Mouse (Mus musculus): ENCODE data around the gene Nup210. TPM values are rescaled to one million over a fixed set of nuclear protein-coding genes. Genes with fewer than 3 reads are reported as not detected.
A peak's percentile ranks its signal among the peaks of the same experiment; 100 is the strongest.

The Nup210 gene
- total and polyA plus RNA-seq, 2 experiments from 2014 or later: 12.5 to 52.6 TPM

DNA sequence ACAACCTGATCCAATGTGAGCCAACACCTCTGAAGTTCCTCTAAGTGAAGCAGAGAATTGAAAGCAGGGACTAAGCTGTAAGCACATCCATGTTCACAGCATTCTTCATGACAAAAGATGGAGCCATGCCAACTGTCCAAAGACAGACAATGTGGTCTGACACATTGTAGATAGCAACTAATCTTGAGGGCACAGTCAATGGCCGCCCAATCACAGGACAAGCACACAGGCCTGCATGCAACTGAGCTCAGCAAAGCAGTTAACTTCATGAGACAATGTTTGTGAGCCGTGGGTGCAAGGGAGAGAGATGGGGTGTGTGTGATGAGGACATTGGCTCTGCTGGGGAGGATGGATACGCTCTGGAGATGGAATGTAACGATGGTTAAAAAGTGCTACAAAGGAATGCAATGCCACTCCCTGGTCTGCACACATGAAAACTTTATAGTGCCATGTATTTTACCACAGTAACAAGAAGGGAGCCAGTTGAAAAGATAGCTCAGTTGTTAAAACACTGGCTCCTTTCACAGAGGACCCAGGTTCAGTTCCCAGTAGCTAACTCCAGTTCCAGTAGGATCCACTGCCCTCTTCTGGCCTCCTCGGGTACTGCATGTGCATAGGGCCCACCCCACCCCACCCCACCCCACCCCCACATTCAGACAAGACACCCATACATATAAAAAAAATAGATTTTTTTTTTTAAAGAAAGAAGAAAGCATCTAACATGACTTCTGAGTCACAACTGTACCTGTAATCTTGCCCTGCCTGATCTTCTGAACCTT is 31.3 kb downstream of the Nup210 start:
- no peaks in the 10 kb centered on the region for H3K27me3 ChIP-seq (ENCODE audit: insufficient read depth, low read length)
- no peaks in the 10 kb centered on the region for H3K9me3 ChIP-seq (ENCODE audit: low read length)
- no peak overlapping the region for H3K4me3 ChIP-seq (ENCODE audit: low read depth, low read length)
- H3K27ac ChIP-seq (ENCODE audit: low read depth, low read length): no peak overlapping the region
- peaks cover 53% of the 10 kb centered on the region for H3K36me3 ChIP-seq (ENCODE audit: insufficient read depth)
- no peaks in the 10 kb centered on the region for H3K4me1 ChIP-seq (ENCODE audit: insufficient read depth)
- no peak for DNase-seq
- H3K4me2 ChIP-seq (ENCODE audit: low read depth): no peak overlapping the region
- H3K9ac ChIP-seq: no peak overlapping the region
- ATAC-seq: no peak
- 0 out of 2 replicates have a peak, but pooled peaks have one; percentile 23 for TF ChIP-seq CTCF (IDR thresholded peaks at IDR 0.05; ENCODE audit: low read depth)
- WGBS: 84% methylated on average over 5 of the region's 5 CpGs

DNA sequence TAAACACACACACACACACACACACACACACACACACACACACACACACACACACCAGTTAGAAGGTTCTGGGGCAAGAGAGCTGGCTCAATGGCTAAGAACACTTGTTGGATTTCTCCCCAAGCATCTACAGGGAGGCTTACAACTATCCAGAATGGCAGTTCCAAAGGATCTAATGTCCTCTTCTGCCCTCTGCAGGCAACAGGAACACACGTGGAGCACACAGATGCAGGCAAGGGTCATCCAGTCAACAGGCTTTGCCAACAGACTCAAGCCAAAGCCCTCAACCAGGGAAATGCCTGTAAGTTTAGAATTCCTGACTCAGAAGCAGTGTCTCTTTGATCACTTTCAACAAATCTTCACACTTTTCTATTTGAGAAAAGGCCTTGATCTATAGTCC is 36.6 kb downstream of the Nup210 start:
- H3K36me3 ChIP-seq (ENCODE audit: insufficient read depth): peaks cover 17% of the 10 kb centered on the region; the same call in 1 of the 2 replicates
- TF ChIP-seq CTCF (IDR thresholded peaks at IDR 0.05; ENCODE audit: low read depth): peak; percentile 34; the same call in 1 of the 2 replicates
- no peak for DNase-seq

DNA sequence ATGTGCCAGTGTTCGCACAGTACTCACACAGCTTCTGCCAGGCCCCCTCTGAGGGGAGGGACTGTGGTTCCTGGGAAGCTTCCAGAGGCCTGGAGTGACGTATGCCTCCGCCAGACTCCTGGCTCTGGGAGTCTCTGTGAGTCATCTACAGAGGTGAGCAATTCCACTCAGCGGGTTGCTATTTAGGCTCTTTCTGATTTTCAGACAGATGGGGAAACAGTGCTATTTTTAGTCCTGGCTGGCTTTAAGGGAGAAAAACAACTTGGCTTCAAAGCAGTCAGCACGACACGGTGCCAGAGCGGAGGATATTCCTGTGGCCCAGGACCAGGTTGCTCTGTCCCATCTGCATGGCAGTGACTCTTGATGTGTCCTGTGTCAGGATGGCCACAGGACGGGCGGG is 40.4 kb downstream of the Nup210 start:
- Histone ChIP-seq H3K27ac (ENCODE audit: low read depth, low read length) (peak overlapping the region; percentile 37), H3K9me3 (ENCODE audit: low read length) (no peaks in the 10 kb centered on the region), H3K27me3 (ENCODE audit: insufficient read depth, low read length) (no peaks in the 10 kb centered on the region), H3K36me3 (ENCODE audit: insufficient read depth) (peaks cover 18% of the 10 kb centered on the region; the same call in 1 of the 2 replicates), H3K9ac (no peak overlapping the region), H3K4me1 (ENCODE audit: insufficient read depth) (no peaks in the 10 kb centered on the region; the same call in 1 of the 2 replicates), H3K4me3 (ENCODE audit: low read depth, low read length) (no peak overlapping the region), H3K4me2 (ENCODE audit: low read depth) (no peak overlapping the region)
- 52% methylated on average over 9 of the region's 9 CpGs for WGBS
- peak; percentile 76 for DNase-seq
- peak; percentile 88 for ATAC-seq
- TF ChIP-seq CTCF (IDR thresholded peaks at IDR 0.05; ENCODE audit: low read depth): no peak

More for the DNA sequence above, 36.6 kb downstream of the Nup210 start:
- WGBS: 60% methylated on average over 1 of the region's 1 CpGs
- Histone ChIP-seq H3K4me3 (ENCODE audit: low read depth, low read length) (no peak overlapping the region), H3K9ac (no peak overlapping the region), H3K4me1 (ENCODE audit: insufficient read depth) (no peaks in the 10 kb centered on the region; the same call in 1 of the 2 replicates), H3K27ac (ENCODE audit: low read depth, low read length) (no peak overlapping the region), H3K27me3 (ENCODE audit: insufficient read depth, low read length) (no peaks in the 10 kb centered on the region), H3K4me2 (ENCODE audit: low read depth) (no peak overlapping the region), H3K9me3 (ENCODE audit: low read length) (no peaks in the 10 kb centered on the region)
- no peak for ATAC-seq

DNA sequence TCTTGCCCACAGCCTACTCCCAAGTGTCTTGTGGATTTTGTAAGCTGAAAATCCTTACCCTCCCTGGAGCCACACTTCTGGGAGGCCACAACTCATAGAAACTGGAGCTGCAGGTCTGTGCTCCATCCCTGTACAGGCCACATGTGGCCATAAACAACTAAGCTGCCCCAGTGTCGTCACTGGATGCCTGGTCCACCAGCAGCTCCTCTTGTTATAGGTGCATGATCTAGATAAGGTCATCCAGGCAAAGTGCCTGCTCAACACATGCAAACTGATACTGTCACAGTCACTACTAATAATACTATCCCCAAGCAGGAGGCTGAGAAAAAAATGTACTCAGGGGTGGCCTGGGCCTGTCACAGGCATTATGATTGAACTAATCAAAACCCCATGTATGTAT is 48.1 kb downstream of the Nup210 start:
- ATAC-seq (no peak), DNase-seq (no peak)
- Histone ChIP-seq H3K9me3 (ENCODE audit: low read length) (no peaks in the 10 kb centered on the region), H3K9ac (no peak overlapping the region), H3K27ac (ENCODE audit: low read depth, low read length) (no peak overlapping the region), H3K4me1 (ENCODE audit: insufficient read depth) (no peaks in the 10 kb centered on the region), H3K36me3 (ENCODE audit: insufficient read depth) (peaks cover 47% of the 10 kb centered on the region), H3K4me3 (ENCODE audit: low read depth, low read length) (no peak overlapping the region), H3K27me3 (ENCODE audit: insufficient read depth, low read length) (no peaks in the 10 kb centered on the region), H3K4me2 (ENCODE audit: low read depth) (no peak overlapping the region)
- TF ChIP-seq CTCF (IDR thresholded peaks at IDR 0.05; ENCODE audit: low read depth): no peak
- 95% methylated on average over 1 of the region's 1 CpGs for WGBS

DNA sequence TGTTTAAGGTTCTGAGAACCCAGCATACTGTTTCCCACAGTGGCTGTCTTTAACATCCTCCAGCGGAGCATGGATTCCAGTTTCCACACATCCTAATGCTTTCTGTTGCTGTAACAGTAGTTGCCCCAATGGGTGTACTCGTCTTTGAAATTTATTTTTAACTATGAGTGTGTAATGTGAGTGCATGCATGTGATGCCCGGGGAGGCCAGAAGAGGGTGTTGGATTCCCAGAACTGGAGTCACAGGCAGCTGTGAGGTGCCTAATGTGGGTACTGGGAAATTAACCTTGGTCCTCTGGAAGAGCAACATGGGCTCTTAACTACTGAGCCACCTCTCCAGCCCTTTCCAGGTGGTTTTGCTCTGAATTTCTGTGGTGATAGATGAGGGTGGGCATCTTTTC is 49.6 kb downstream of the Nup210 start:
- no peak overlapping the region for H3K9ac ChIP-seq
- no peaks in the 10 kb centered on the region for H3K4me1 ChIP-seq (ENCODE audit: insufficient read depth)
- no peak for ATAC-seq
- H3K4me2 ChIP-seq (ENCODE audit: low read depth): no peak overlapping the region
- no peaks in the 10 kb centered on the region for H3K9me3 ChIP-seq (ENCODE audit: low read length)
- no peaks in the 10 kb centered on the region for H3K27me3 ChIP-seq (ENCODE audit: insufficient read depth, low read length)
- DNase-seq: no peak
- H3K27ac ChIP-seq (ENCODE audit: low read depth, low read length): no peak overlapping the region
- peaks cover 38% of the 10 kb centered on the region for H3K36me3 ChIP-seq (ENCODE audit: insufficient read depth)
- TF ChIP-seq CTCF (IDR thresholded peaks at IDR 0.05; ENCODE audit: low read depth): no peak
- 91% methylated on average over 3 of the region's 3 CpGs for whole genome bisulfite sequencing
- H3K4me3 ChIP-seq (ENCODE audit: low read depth, low read length): no peak overlapping the region

DNA sequence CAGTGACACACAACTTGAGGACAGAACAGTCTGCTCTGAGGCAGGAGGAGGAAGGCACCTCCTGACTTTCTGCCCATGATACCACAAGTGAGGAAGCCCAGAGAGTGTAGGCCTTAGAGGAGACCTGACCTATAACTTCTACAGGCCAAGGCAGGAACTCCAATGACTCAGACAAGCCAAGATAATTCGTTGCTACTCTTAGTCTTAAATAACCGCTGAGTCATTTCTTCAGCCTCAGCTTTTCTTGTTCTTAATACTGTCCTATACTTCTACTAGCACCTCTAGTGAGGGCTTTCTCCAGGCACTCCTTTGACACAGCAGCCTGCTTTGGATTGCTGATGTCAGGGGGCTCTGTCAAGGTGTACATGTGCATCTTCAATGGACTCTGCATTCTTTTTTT is 55.3 kb downstream of the Nup210 start:
- H3K36me3 ChIP-seq (ENCODE audit: insufficient read depth): peaks cover 46% of the 10 kb centered on the region
- ATAC-seq: no peak

DNA sequence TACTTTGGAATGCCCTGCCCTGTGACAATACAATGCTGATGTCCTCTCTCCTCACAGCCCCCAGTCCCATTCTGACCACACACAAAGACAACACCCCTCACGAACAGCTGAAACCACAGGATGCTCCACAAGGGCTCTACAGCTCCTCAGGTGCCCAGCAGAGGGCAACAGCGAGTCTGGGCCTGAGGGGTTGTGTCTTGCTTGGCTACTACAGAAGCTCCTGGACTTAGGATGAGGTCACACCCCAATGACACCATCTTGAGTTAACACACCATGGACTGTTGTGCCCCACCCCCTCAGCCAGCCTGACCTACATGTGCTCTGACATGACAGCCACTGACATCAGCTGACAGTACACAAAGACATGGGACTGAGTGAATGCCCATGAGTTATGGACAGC is 56.9 kb downstream of the Nup210 start:
- Histone ChIP-seq H3K4me2 (ENCODE audit: low read depth) (no peak overlapping the region), H3K9me3 (ENCODE audit: low read length) (no peaks in the 10 kb centered on the region), H3K4me1 (ENCODE audit: insufficient read depth) (no peaks in the 10 kb centered on the region), H3K9ac (no peak overlapping the region), H3K27me3 (ENCODE audit: insufficient read depth, low read length) (no peaks in the 10 kb centered on the region), H3K4me3 (ENCODE audit: low read depth, low read length) (no peak overlapping the region), H3K36me3 (ENCODE audit: insufficient read depth) (peaks cover 46% of the 10 kb centered on the region), H3K27ac (ENCODE audit: low read depth, low read length) (no peak overlapping the region)
- TF ChIP-seq CTCF (IDR thresholded peaks at IDR 0.05; ENCODE audit: low read depth): peak; percentile 76
- ATAC-seq (no peak), DNase-seq (peak; percentile 9)
- WGBS: 42% methylated on average over 2 of the region's 2 CpGs

More for the DNA sequence above, 55.3 kb downstream of the Nup210 start:
- Histone ChIP-seq H3K4me3 (ENCODE audit: low read depth, low read length) (no peak overlapping the region), H3K4me2 (ENCODE audit: low read depth) (no peak overlapping the region), H3K27ac (ENCODE audit: low read depth, low read length) (no peak overlapping the region), H3K9ac (no peak overlapping the region), H3K9me3 (ENCODE audit: low read length) (no peaks in the 10 kb centered on the region), H3K4me1 (ENCODE audit: insufficient read depth) (no peaks in the 10 kb centered on the region), H3K27me3 (ENCODE audit: insufficient read depth, low read length) (no peaks in the 10 kb centered on the region)
- no peak for DNase-seq
- 87% methylated on average over 2 of the region's 2 CpGs for whole genome bisulfite sequencing
- TF ChIP-seq CTCF (IDR thresholded peaks at IDR 0.05; ENCODE audit: low read depth): no peak

Measured in forebrain, postnatal 0 days (tissue).